In genomic region chr7:4313109-4313508, GRCm38 (mm10) we compare ENCODE assay signal across 16 mouse cellular contexts. TPM values are rescaled to one million over a fixed set of nuclear protein-coding genes. Genes with fewer than 3 reads are reported as not detected.
"Had no signal": no experiment of that assay in that cellular context is flagged by ENCODE, and none has a peak within 500 bp of the region (broad histone marks: within the 10 kb centered on the region; RNA-seq: fewer than 3 reads in every experiment).

No protein-coding gene starts in this region.

RNA-seq across cellular contexts. Expression of gene Ncr1, which starts 24.4 kb away (rescaled TPM):
- total RNA-seq: heart, postnatal 10 days; heart, postnatal 14 days; heart, postnatal 25 days; heart, postnatal 36 days; heart, postnatal 4 days; hindbrain, postnatal 0 days; layer of hippocampus, adult 18-20 months; layer of hippocampus, adult 2 months; layer of hippocampus, adult 8-10 months; layer of hippocampus, postnatal 10 days; layer of hippocampus, postnatal 14 days; layer of hippocampus, postnatal 25 days; layer of hippocampus, postnatal 36 days; left cerebral cortex, adult 18-20 months; left cerebral cortex, adult 2 months; left cerebral cortex, adult 8-10 months had no signal
